Mouse (Mus musculus) E14TG2a.4 (cell line): ENCODE data around the gene Mib2.

Experiments
- H3K27me3 ChIP-seq: 2 replicates; pipeline ENCODE4 v1.6.1; 2014; ENCODE audit warnings: low read length, control low read depth; ENCODE audit not compliant: insufficient read depth
- H3K36me3 ChIP-seq: 2 replicates; pipeline ENCODE4 v1.6.1; 2014; ENCODE audit warnings: low read length, control low read depth; ENCODE audit not compliant: insufficient read depth
- H3K4me1 ChIP-seq: replicated peaks from 2 replicates; pipeline ENCODE4 v1.6.1; 2014; ENCODE audit warnings: low read depth, low read length, control low read depth
- H3K4me3 ChIP-seq: replicated peaks from 2 replicates; pipeline ENCODE4 v1.5.1; 2014; ENCODE audit warnings: mild to moderate bottlenecking, low read length
- H3K9me3 ChIP-seq: 2 replicates; pipeline ENCODE4 v1.6.1; 2014; ENCODE audit warnings: low read length, control low read depth
- CTCF ChIP-seq: conservative IDR thresholded peaks from 2 replicates; pipeline ENCODE4 v1.5.1; 2014; ENCODE audit warnings: low read length
- NANOG ChIP-seq: IDR thresholded peaks from 2 replicates; pipeline ENCODE4 v1.6.1; 2014; ENCODE audit warnings: borderline replicate concordance, low read length, mixed read lengths
- POU5F1 ChIP-seq: IDR thresholded peaks from 2 replicates; pipeline ENCODE4 v1.6.1; 2014; ENCODE audit warnings: low read length, borderline replicate concordance

The Mib2 gene

DNA sequence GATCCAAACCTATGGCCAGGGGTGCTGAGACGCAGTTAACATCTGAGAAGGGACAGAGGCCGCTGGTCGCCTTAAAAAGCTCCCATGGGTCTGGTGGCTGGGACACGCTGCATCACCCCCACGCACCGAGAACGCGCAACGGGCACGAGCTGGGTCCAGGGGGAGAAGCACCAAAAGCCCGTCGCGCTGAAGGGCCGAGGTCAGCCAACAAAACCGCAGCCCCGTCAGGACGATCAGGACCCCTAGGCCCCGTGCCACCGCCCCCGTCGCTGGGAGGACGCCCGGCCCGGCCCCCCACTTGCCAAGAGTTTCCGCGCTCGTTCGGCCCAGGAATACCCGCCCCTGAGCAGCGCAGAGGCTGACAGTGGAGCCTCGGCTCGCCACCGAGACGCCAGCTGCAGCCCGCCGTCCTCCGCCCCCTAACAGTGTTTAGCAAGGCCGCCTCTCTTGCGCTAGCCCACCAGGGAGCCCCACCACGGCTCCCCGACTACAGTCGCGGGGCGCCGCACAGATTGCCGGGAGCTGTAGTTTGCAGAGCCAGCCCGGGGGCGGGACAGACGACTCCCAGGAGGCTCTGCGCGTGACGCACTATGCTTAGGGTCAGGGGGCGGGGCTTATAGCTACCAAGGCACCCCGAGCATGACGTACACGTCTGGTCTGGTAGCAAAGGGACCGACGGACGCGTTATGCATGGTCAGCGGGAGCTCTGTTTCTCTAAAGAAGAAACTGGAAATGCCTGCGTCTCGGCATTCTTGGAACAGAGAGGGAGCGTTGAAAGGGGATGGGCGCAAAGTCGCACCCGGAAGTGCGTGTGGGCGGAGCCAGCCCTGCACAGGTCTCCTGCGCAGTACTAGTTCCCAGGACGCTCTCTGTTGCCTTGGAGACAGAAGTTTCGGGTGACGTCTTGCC is at the start of gene Mib2:
TSS of gene Mib2 (minus strand) at position 510 of the 909 bp plus-strand sequence.
- Histone ChIP-seq H3K4me3 (peak within 1 kb of the TSS; percentile 93), H3K9me3 (peaks cover 15% of the 10 kb centered on the region), H3K4me1 (peaks cover 44% of the 10 kb centered on the region), H3K27me3 (no peaks in the 10 kb centered on the region), H3K36me3 (peaks cover 31% of the 10 kb centered on the region)
- TF ChIP-seq NANOG (no peak), CTCF (no peak), POU5F1 (no peak)

DNA sequence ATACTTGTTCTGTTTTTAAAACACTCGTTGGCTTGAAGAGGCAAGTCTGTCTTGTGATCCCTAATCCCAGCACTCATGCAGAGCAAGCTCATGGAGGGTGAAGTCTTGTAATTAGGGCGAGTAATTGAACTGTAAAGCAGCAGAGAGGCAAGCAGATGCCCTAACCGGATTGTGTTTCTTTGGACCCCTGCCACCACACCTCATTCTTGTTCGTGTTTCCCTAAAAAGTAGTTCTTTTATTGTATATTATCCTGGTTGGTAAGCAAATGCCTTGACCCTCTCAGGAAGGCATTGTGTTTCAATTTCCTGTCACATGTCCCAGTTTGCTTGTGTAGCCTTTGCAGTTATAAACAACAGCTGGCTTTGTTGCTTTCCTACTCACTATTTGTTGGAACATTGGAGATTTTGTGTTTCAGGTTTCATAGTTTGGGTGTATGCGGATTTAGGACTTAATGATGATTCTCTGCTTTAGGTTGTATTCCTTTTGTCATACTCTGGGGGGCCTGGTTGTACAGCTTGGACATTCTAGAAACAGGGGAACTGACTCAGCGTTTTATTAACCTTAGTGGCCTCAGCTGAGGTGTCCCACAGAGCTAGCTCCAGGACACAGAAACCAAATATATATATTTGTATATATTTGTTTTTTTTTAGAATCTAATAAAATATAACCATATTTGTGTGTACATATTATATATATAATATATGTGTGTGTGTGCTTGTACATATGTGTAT is 41.7 kb upstream of the Mib2 start:
- Histone ChIP-seq H3K36me3 (peaks cover 74% of the 10 kb centered on the region), H3K27me3 (no peaks in the 10 kb centered on the region), H3K4me1 (peaks cover 87% of the 10 kb centered on the region), H3K9me3 (no peaks in the 10 kb centered on the region), H3K4me3 (0 out of 2 replicates have a peak overlapping the region, but pooled peaks have one; percentile 8)
- no peak for TF ChIP-seq CTCF
- TF ChIP-seq POU5F1, result no peak

DNA sequence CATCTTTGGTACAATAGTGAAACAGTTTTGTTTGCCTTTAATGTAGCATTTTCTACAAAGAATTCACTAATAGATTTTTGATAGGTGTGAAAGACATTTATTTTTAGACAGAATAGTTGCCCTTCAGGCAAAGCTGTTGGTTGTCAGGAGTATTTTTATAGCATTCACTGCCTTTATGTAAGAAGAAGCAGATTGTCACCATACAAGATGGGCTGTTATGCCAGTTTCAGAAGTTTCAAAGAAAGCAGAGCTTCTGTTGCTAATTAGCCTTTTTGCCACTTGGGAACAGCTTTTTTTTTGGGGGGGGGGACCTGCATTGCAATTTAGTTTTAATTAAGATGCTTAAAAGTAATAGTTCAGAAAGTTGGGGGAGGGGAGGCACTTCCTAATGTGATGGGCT is 40.0 kb upstream of the Mib2 start:
- peaks cover 58% of the 10 kb centered on the region for H3K36me3 ChIP-seq
- no peaks in the 10 kb centered on the region for H3K9me3 ChIP-seq
- H3K27me3 ChIP-seq, result no peaks in the 10 kb centered on the region
- TF ChIP-seq NANOG, result no peak
- no peak for TF ChIP-seq POU5F1
- TF ChIP-seq CTCF, result no peak
- H3K4me1 ChIP-seq, result peaks cover 83% of the 10 kb centered on the region
- H3K4me3 ChIP-seq, result 0 out of 2 replicates have a peak overlapping the region, but pooled peaks have one; percentile 24

DNA sequence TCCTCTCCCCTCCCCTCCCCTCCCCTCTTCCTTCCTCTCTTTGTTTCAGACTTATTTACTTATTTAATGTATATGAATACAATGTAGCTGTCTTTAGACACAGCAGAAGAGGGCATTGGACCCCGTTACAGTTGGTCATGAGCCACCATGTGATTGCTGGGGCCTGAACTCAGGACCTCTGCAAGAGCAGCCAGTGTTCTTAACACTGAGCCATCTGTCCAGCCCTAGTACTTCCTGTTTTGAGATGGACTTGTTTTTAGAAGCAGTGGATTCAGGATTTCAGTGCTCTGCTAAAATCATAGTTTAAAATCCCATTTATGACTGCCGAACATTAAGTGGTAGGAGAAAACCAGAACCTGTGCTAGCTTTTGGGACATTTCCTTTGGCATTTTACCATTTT is 39.6 kb upstream of the Mib2 start:
- Histone ChIP-seq H3K9me3 (no peaks in the 10 kb centered on the region), H3K4me3 (no peak overlapping the region), H3K4me1 (peaks cover 83% of the 10 kb centered on the region), H3K27me3 (no peaks in the 10 kb centered on the region), H3K36me3 (peaks cover 54% of the 10 kb centered on the region)
- TF ChIP-seq CTCF (no peak), NANOG (no peak), POU5F1 (no peak)

DNA sequence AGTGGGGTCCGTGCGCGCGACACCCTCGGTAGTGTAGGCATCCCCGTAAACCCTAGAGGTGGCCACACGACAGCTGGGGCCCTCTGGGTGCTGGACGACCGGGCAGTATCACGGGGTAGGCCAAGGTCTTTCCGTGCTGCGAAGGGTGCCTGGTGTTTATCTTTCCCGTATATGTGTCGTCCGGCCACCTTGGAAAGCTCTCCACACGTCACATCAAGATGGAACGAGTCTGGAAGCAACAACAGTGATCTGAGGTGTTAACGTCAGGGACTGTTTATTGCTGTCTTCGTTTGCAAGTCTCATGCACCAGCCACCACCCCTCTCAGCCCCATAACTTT is 36.6 kb upstream of the Mib2 start:
- Histone ChIP-seq H3K4me3 (peak overlapping the region; percentile 96), H3K27me3 (no peaks in the 10 kb centered on the region), H3K4me1 (peaks cover 74% of the 10 kb centered on the region), H3K36me3 (peaks cover 49% of the 10 kb centered on the region), H3K9me3 (no peaks in the 10 kb centered on the region)
- no peak for TF ChIP-seq CTCF
- TF ChIP-seq POU5F1, result no peak
- no peak for TF ChIP-seq NANOG

DNA sequence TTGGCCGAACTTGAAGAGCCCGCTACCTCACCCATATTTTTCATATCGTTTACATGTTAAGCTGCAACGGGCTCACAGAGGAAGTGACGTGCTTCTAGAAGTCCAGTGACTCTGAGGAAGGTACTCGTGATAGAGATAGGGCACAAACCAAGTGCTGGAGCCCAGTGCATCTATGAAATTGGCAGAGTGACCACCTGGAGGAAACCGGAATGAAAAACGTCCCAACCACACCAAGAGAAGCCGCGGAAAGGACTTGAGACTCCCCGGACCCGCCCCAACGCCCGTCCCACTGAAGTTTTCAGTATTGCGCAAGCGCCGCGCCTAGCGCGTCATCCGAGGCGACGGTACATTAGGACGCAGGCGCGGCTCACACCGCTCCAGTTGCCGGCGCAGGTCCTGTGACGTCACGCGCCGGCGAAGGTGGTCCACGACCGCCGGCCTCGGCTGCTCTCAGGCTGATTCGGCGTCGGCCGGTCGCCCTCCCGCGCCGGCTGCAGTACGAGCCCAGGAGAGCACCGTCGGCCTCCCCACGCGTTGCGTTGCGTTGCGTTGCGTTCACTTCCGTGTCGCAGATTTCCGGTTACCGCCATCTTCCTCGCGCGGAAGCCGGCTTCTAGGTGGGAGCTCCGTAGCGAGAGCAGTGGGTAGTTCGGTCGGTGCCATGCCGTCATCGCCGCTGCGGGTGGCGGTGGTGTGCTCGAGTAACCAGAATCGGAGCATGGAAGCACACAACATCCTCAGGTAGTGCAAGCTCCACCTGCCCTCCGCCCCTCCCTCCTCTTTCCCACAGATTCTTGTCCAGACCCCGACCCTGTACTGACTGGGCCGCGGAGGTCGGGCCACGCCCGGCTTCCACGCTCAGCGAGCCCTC is 36.0 kb upstream of the Mib2 start, which contains the start of gene Ssu72:
TSS of gene Ssu72 (plus strand) at position 80 of the 871 bp plus-strand sequence.
- H3K9me3 ChIP-seq, result no peaks in the 10 kb centered on the region
- peaks cover 44% of the 10 kb centered on the region for H3K36me3 ChIP-seq
- H3K27me3 ChIP-seq, result no peaks in the 10 kb centered on the region
- H3K4me1 ChIP-seq, result peaks cover 69% of the 10 kb centered on the region
- peak within 1 kb of the TSS; percentile 96 for H3K4me3 ChIP-seq
- no peak for TF ChIP-seq CTCF
- TF ChIP-seq NANOG, result no peak
- TF ChIP-seq POU5F1, result no peak

DNA sequence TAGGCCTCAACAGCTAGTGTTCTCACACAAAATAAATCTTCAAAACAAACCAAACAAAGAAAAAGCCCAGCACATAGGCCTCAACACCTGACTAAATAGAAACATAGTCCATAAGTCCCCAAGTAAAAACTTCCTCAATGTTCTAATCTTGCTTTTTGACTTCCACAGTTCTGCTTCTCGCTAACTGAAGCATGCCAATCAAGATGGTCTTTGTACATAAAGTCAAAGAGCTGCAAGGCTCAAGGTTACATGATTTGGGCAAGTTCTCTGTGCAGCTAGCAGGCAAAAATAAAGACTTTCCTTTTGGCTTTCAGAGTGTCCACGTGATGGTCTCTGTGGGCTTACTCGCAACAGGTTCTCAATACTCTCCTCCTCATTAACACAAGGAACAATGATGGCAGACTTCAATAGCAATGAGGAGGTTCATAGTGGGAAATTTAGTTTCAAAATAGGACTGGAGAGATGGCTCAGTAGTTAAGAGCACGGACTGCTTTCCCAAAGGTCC is 34.5 kb upstream of the Mib2 start:
- H3K36me3 ChIP-seq, result peaks cover 34% of the 10 kb centered on the region
- peak overlapping the region; percentile 96 for H3K4me3 ChIP-seq
- TF ChIP-seq NANOG, result no peak
- no peak for TF ChIP-seq POU5F1
- no peak for TF ChIP-seq CTCF
- no peaks in the 10 kb centered on the region for H3K27me3 ChIP-seq
- no peaks in the 10 kb centered on the region for H3K9me3 ChIP-seq
- peaks cover 62% of the 10 kb centered on the region for H3K4me1 ChIP-seq
